Mouse (Mus musculus) heart, postnatal 10 days (tissue): ENCODE measurements around the gene Sumo1. TPM values are rescaled to one million over a fixed set of nuclear protein-coding genes. Genes with fewer than 3 reads are reported as not detected.
"Not testable (repeated sequence)": the region's sequence is repeated elsewhere in the genome, so short reads cannot be mapped to it uniquely, and the experiment has no call there.

ENCODE experiments used
- DNase-seq, 2 experiments: peaks; one replicate each; pipeline ENCODE4 v3.0.0; 2021
- intact Hi-C: fragments of 180-260 bp; cut with DNase I; formaldehyde crosslinking; loops from one replicate; pipeline ENCODE4 v1.15.1; 2025
- total RNA-seq, 2 experiments: library from RNA; stranded (reverse); gene quantifications; 2 replicates each; pipeline ENCODE4 v1.2.3; 2021

Gene Sumo1
- total RNA-seq = 10 to 100 TPM; 62.5 to 73.8 TPM

DNA sequence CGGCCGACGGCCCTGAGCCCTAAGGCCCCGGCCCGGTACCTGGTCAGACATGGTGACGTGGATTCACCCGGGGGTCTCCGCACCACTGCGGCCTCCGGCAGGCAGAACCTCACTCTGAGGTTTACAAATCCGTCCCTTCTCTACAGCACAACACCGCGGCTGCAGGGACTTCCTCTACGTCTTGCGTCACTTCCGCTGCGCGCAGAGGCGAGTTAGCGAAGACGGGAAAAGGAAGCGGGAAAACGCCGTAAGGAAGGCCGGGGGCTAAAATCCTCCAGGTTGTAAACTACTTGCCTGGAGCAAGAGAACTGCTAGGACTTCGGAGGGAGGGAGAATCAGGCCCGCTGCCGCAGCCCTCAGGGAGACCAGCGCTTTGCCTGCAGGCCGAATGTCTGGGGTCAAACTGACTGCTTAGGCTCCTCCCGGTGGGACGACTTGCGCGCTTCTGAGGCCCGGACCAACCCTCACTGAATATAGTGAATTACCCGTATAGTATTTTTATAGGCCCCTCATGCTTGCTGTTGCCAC lies at the start of gene Sumo1:
Gene Sumo1, minus strand, starts transcription at position 194 of the 528 bp plus-strand sequence.
- intact Hi-C loops = no loop called here

DNA sequence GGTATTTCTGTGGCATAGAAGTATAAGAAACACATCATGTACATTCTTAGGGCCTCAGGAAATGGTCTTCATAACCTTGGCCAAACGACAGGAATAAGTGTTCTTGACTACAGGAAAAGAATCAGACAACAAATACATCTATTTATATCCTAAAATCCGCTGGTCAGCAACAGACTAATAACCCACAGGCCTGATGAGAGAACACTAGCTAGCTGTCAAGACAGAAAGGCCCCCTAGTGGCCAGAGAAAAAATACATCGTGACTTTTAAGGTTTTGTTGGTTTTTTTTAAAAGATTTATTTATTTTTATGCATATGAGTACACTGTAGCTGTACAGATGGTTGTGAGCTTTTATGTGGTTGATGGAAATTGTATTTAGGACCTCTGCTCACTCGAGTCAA lies 49.3 kb upstream of the Sumo1 start:
- peak; percentile 15 to 54 for DNase-seq
- intact Hi-C loops = no loop called here

More for the DNA sequence above, at the start of gene Sumo1:
- DNase-seq = peak; percentile 92 to 93

DNA sequence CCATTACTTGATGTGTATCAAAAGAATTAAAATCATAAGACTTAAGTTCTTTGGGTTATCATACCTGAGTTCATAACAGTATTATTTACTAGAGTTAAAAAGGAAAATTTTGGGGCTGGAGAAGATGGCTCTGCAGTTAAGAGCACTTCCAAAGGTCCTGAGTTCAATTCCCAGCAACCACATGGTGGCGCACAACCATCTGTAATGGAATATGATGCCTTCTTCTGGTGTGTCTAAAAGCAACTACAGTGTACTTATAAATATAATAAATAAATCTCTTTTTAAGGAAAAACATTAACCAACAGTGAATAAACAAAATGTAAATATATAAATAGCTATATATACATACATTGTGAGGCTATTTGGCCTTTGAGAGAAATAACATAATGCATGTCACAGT lies 31.1 kb upstream of the Sumo1 start:
- intact Hi-C loops = loop anchor here (2.0 to 5.0 kb wide), 2 partner anchors 151 to 299 kb away; no protein-coding TSS in a partner anchor
- peak; percentile 20 to 27 for DNase-seq

DNA sequence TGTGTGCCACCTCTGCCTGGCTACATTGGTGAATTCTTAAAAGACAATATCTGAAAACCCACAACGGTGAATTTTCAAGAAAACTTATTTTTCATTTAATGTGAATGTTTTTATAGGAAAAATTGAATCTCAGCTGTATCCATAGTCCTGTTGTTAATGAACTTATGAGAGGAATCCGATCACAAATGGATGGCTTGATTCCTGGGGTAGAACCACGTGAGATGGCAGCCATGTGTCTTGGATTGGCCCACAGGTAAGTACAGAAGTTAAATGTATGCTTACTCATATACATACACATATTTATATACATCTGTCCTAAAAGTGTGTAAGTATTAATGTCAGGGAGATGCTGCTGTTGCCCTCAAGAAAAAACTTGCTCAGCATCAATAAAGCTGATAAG lies 27.6 kb upstream of the Sumo1 start:
- DNase-seq = no peak

DNA sequence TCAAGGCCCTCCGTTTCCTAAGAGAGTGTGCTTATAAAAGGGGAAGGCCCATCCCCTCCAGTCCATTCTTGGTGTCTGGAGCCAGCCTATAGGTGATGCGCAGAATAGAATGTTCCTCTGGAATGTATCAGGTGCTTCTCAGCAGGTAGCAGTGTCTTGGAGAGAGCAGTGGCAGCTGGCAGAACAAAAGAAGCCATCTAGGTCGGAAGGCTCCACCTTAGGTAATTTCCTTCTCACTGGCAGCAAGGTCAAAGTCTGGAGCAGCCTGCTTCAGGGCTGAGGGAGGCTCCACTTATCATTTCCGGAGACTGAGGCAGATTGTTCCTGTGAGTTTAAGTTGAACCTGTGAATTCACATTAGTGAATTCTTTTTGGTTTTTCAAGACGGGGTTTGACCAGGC lies 27.1 kb upstream of the Sumo1 start:
- no peak for DNase-seq
- intact Hi-C loops = no loop called here

More for the DNA sequence above, 27.6 kb upstream of the Sumo1 start:
- intact Hi-C loops = no loop called here

GRCm38 (mm10) chr1:59690467-59690866 lies 19.8 kb upstream of the Sumo1 start:
- intact Hi-C loops = no loop called here
- DNase-seq = no peak

GRCm38 (mm10) chr1:59687493-59687892 lies 16.9 kb upstream of the Sumo1 start:
- DNase-seq = no peak
- intact Hi-C loops = no loop called here

- intact Hi-C loops = no loop called here
- peak; percentile 92 to 94 for DNase-seq
Measured at GRCm38 (mm10) chr1:59684819-59685755, 14.5 kb upstream of the Sumo1 start, which contains the start of gene Nop58. Gene Nop58, plus strand, starts transcription at chr1:59684971.

DNA sequence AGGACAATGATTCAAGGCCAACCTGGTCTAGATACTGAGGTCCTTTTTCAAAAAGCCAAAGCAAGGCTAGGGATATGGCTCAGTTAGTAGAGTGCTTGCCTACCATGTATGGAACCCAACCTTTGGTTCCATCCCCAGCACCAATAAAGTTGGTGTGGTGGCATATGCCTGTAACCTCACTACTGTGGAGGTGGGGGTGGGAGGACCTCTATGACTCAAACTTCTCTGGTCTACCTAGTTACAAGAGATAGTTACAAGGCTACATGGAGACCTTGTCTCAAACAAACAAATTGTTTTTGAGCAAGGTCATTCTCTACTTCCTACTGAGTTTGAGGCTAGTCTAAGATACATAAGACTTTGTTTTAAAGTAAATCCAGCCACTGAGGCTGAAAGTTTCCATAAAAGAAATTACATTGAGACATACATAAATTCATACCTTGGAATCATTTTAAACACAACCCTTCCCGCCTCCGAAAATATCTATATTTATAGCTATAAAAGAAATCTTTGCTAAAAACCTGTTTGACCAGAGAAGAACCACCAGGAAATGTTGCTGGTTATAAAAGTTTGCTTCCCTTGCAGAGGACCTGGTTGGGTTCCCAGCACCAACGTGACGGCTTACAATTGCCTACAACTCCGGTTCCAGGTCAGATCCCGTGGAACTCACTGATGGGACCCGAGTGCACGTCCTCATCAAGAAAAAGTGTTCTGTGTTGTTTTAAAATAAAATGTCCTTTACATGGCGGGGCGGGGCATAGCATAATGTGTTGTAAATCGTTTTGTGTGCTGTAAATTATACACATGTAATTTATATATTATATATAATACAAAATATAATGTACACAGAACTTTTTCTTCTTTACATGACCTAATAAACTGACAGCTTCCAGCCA lies 13.5 kb upstream of the Sumo1 start:
- intact Hi-C loops = no loop called here
- DNase-seq = peak in 1 of 2 experiments; percentile 52

DNA sequence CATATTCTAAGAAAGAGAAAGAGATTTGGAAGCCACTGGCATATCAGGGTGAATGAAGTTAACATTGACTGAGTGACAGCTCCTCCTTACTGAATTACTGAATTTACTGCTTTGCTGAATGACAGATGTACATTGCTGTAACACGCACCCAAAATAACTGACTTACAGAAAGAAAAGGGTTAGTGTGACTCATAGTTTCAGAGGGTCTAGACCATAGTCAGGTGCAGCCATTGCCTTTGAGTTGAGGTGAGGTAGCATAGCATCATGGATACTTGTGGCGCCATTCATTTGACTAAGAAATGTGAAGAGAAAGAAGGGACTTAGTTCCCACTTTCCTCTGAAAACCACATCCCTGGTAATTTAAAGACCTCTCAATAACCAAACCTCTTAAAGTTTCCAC lies 3.0 kb upstream of the Sumo1 start:
- no peak for DNase-seq

GRCm38 (mm10) chr1:59669962-59670630 lies 538 bp downstream of the Sumo1 start:
- intact Hi-C loops = no loop called here
- DNase-seq = peak; percentile 51 to 59

More for the DNA sequence above, 3.0 kb upstream of the Sumo1 start:
- intact Hi-C loops = no loop called here

DNA sequence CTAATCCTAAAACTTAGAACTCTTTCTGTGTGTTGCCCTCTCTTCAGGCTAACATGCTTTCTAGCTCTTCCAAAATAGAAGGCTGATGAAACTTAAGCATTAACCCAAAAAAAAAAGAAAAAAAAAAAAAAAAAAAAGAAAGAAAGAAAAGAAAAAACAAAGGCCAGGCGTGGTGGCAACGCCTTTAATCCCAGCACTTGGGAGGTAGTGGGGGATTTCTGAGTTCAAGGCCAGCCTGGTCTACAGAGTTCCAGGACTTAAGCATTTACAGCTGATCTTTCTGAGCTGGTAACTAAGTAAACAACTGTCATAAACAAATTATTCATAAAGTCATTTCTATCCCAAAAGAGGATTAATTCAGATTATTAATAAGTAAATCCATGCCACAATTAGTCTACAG lies 1.8 kb downstream of the Sumo1 start:
- no peak for DNase-seq
- intact Hi-C loops = no loop called here

- DNase-seq = no peak
- intact Hi-C loops = no loop called here
Measured at GRCm38 (mm10) chr1:59663456-59664135, 7.0 kb downstream of the Sumo1 start.

- intact Hi-C loops = no loop called here
- no peak for DNase-seq
Measured at GRCm38 (mm10) chr1:59656244-59657171, 14.1 kb downstream of the Sumo1 start.

GRCm38 (mm10) chr1:59653243-59653911 lies 17.3 kb downstream of the Sumo1 start:
- no peak for DNase-seq
- intact Hi-C loops = no loop called here

DNA sequence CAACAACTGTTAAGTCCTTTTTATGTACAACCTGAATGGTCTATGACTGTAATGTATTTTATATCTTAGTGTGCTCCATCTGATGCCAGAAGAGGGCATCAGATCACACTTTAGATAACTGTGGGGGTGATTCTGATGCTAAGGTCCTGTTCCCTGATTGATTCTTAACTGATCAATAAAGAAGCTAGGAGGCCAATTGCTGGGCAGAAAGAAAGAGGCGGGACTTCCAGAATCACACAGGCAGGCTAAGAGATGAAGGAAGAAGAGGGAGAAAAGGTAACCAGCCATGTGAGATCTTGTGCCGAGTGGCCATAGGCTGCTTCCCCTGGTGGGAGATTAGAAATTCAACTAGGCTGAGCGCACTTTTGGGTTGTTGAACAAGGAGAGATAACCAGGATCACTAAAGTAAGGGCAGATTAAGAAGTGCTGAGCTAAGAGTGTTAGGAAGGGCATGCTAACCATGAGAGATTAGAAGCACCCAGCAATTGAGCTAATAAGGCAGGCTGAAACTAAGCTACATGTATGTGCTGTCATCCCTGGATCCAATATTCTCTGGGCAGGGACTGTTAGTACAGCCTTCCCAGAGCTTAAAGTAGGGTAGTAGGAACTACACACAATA lies 19.3 kb downstream of the Sumo1 start:
- intact Hi-C loops = no loop called here
- no peak for DNase-seq

DNA sequence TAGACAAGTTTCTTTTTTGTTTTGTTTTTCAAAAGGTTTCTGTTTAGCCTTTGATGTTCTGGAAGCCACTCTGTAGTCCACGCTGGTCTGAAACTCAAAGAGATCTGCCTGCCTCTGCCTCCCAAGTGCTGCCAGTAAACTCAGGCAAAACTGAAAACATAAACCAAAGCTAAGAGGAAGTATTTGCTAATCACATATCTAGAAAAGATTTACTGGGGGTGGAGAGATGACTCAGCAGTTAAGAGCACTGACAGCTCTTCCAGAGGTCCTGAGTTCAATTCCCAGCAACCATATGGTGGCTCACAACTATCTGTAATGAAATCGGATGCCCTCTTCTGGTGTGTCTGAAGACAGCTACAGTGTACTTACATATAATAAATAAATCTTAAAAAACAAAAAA lies 24.1 kb downstream of the Sumo1 start:
- DNase-seq, intact Hi-C loops: not testable (repeated sequence)

- intact Hi-C loops = no loop called here
- DNase-seq = no peak
Measured at GRCm38 (mm10) chr1:59642488-59642887, 28.1 kb downstream of the Sumo1 start.
